Mouse (Mus musculus): ENCODE measurements at regions not wholly inside any gene's neighbourhood (a gene's known extent, or its start where the extent isn't known, plus 50 kb on each side); places are given as distances from the start of the nearest gene placed in this dataset.

DNA sequence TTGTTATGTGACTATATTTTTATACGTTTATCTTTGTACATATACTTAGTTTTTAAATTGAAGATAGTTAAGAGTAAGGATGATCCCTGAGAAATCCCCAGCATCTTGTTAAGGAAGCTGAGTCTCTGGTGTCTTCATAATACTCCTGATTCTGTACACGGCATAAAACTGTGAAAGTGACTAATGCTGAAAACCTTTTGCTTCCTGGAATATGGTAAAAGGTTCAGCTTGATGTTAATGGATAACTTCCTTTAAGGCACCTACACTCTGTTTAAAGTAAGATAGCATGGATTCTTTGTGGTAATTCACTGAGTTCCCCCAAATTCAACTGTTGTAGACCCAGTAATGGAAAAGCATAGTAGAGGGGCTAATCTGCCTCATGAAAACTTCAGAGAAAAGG, 67.2 kb upstream of the Rgs1 start:
- no peak for DNase-seq

DNA sequence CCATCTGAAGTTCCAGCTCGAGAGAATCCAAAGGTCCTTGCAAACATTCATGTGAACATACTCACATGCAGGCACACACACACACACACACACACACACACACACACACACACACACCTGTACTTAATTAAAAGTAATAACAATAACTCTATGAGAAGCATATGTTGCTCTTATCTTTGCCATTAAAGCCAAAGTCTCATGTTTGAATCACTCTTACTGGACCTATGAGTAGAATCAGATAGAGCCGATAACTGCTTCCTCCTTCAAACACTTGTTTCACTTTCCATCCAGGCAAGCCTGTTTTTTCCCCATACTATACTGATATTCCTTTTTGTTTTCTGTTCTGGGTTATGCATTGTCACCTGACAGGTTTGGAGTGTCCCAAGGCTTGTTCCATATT, 65.3 kb upstream of the Rgs1 start:
- DNase-seq: no peak

DNA sequence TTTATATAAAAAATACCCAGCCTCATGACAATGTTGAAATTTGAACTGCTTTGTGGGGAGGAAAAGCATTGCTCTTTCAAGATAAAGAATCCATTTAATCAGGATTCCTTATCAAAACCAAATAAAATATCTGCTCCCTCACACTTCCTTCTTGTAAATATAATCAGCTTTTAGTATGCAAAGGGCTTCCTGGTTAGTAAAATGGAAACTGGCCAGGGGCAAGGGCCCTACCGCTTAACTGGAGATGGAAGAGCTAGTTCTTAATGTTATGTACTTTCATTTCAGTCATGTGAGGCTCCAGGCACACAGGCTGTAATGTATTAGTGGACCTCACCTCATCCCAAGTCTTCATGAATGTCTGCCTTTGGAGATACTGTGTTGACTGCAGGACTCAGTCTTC, 64.3 kb upstream of the Rgs1 start:
- peak in 1 of 2 experiments; percentile 27 for DNase-seq

DNA sequence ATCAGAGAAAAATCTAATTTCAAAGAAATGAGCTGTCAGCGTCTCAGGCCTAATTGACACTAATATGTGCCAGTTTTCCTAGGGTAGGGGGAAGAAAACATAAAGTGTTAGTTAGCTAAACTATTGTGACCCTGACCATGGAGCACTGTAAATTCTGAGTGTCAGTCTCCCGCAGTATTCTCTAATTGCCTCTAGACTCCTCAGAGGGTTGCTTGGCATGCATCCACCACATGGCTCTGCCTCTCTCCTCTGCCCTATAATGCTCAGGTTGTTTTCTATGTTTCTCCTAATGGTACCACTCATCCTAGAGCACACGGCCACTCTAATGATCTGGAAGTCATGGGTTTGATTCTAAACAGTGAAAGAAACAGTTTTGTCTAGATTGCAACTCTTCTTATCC, 60.9 kb upstream of the Rgs1 start:
- DNase-seq: no peak

DNA sequence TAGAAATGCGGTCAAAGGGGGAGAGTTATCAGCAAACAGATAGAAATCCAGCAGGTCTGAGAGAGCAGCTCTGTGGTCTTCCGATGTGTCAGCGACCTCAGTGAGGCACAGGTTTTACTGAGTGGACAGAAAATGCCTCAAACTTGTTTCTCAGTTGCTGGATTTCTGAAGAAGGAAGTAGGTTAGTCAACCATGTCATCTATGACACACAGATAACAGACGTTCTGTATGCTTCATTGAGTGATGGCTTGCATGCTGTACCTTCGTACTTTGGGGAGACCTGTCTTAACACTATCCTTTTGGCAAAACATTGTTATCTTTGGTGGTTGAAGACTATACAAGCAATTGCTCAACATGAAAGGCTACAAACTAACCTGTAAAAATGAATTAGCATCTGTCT, 59.3 kb upstream of the Rgs1 start:
- DNase-seq: no peak

DNA sequence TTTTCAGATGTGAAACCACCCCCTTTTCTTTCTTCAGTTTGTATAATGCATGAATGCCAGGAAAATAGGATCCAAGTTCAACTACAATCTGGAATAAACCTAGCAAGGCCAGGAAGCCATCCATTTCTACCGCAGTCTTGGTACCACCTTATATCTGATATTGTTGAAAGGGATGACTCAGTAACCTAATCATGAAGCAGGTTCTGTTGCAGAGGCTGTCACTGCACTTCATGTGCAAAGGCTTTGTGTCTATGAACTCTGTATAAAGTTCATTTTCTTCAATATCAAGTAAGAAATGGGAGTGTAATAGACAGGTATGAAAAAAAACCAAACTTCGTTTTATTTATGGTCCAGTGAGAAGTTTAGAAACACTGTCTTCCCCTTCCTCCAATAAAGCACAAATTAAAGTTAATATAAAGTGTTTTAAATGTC, 58.8 kb upstream of the Rgs1 start:
- no peak for DNase-seq

DNA sequence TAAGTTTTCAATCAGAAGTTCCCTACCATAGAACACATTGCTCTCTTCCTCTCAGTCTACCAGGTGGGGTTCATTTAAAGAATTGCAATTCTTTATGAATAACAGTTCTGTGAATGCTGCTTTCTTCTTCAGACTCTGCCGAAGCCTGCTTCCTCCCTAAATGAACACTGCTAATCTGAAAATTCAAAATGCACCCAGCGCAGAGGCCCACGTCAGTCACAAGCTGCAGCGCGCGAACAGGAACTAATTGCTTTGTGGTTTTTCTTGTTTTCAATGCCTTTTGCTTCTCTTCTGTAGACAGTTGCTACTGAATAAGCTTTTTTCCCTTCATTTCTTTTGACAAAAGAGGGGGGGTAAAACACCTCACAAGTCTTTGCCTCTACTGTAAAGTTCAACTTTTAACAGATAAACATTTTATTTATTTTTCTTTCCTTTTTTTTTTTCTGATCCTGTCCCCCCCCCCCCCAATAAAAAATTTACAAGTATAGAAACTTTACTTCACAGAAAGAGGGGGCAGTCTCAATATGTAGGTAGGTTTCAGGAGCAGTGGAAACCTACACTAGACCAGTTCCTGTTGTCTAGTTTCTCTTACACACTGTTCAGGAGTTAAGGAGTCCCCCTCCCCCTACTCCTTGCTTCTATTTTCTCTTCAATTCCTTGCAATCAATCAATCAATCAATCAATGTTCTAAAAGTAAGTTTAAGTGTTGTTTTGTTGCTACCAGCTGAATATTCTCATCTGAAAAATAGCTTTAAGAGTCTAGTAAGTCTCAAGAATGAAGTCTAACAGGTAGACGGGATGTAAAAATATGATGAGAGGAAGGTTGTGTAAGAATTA, 58.2 kb upstream of the Rgs1 start:
- no peak for DNase-seq

DNA sequence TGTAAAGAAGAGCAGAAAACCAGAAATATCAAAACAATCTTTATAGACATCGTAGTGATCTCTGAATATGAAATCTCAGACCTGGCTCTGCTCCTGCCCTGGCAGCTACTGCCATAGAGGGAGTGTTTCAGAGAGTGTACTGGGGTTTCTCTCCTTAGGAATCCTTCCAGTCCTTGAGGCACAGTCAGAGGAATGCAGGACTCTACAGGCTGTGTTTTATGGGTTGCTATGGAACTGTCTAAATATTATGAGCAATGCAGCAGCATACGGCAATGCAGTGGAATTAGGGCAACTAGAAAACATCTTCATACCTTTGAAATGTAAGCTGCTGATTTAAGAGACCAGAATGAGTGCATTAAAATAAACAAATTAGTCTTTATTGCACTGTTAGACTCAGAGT, 57.2 kb upstream of the Rgs1 start:
- DNase-seq: peak in 1 of 2 experiments; percentile 7

DNA sequence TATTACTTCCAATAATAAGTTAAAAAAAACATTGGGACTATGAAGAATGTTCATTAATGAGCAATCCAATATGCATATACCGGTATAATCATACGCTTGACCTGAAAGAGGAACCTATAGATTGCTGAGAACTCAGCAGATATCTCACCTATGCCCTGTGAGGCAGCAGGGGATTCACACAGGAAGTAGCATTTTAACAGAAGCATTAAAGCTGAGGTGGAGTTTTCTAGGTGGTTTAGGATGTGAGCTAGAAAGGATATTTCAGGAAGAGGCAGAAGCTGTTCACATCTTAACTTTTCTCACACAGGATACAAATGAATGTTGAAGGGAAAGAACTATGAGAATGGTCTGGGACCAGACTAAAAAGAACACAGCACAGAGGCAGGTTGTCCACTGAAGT, 51.6 kb upstream of the Rgs1 start:
- DNase-seq: no peak

Data from lung, postnatal 4 days (tissue).